Comparison of ENCODE assay signal across 27 mouse cellular contexts in genomic region chr10:19030628-19031027, GRCm38 (mm10).
"Had no signal": no experiment of that assay in that cellular context is flagged by ENCODE, and none has a peak within 500 bp of the region (broad histone marks: within the 10 kb centered on the region; RNA-seq: fewer than 3 reads in every experiment).

No protein-coding gene starts in this region.

- H3K36me3 ChIP-seq: heart, embryonic 10.5 days; heart, embryonic 12.5 days; hindbrain, embryonic 10.5 days; hindbrain, embryonic 12.5 days; intestine, embryonic 15.5 days; limb, embryonic 13.5 days; limb, embryonic 15.5 days; liver, embryonic 12.5 days had no signal

- H3K4me1 ChIP-seq: heart, embryonic 10.5 days; hindbrain, embryonic 10.5 days; hindbrain, embryonic 12.5 days; intestine, embryonic 15.5 days; limb, embryonic 13.5 days; limb, embryonic 15.5 days; liver, embryonic 12.5 days had no signal

- H3K4me2 ChIP-seq: heart, embryonic 12.5 days; hindbrain, embryonic 12.5 days; hindbrain, embryonic 14.5 days; intestine, embryonic 15.5 days; limb, embryonic 13.5 days; limb, embryonic 15.5 days; liver, embryonic 12.5 days had no signal

- H3K9ac ChIP-seq: heart, embryonic 12.5 days; hindbrain, embryonic 12.5 days; hindbrain, embryonic 14.5 days; intestine, embryonic 15.5 days; limb, embryonic 13.5 days; limb, embryonic 15.5 days; liver, embryonic 12.5 days; liver, embryonic 14.5 days had no signal

- ATAC-seq: hindbrain, embryonic 16.5 days; inflammation-experienced regulatory T-cells, adult 6 months; intestine, embryonic 15.5 days; intestine, postnatal 0 days; liver, embryonic 12.5 days had no signal

- H3K9me3 ChIP-seq: heart, embryonic 10.5 days; heart, embryonic 12.5 days; hindbrain, embryonic 10.5 days; hindbrain, embryonic 12.5 days; intestine, embryonic 15.5 days; limb, embryonic 13.5 days; limb, embryonic 15.5 days; liver, embryonic 12.5 days had no signal

- H3K4me3 ChIP-seq: heart, embryonic 10.5 days; heart, embryonic 12.5 days; hindbrain, embryonic 10.5 days; hindbrain, embryonic 12.5 days; intestine, embryonic 15.5 days; layer of hippocampus, adult 2 months; limb, embryonic 13.5 days; limb, embryonic 15.5 days; liver, embryonic 12.5 days had no signal

- H3K27me3 ChIP-seq: heart, embryonic 12.5 days; hindbrain, embryonic 12.5 days; intestine, embryonic 15.5 days; limb, embryonic 13.5 days; limb, embryonic 15.5 days; liver, embryonic 12.5 days had no signal

- DNase-seq: gastrocnemius, postnatal 10 days; gastrocnemius, postnatal 25 days; heart, adult 18-20 months; heart, postnatal 10 days; heart, postnatal 4 days; kidney, adult 18-20 months; kidney, adult 8-10 months; kidney, postnatal 10 days; kidney, postnatal 25 days; kidney, postnatal 4 days; layer of hippocampus, adult 9-11 months; layer of hippocampus, postnatal 36 days; left cerebral cortex, postnatal 4 days had no signal

- H3K27ac ChIP-seq: heart, embryonic 10.5 days; hindbrain, embryonic 10.5 days; hindbrain, embryonic 12.5 days; hindbrain, embryonic 14.5 days; intestine, embryonic 15.5 days; layer of hippocampus, adult 2 months; limb, embryonic 13.5 days; limb, embryonic 15.5 days; liver, embryonic 12.5 days; liver, embryonic 14.5 days had no signal
